Mouse (Mus musculus): Measurements from ENCODE around the gene Pklr. TPM values are rescaled to one million over a fixed set of nuclear protein-coding genes. Genes with fewer than 3 reads are reported as not detected.

Gene Pklr
- polyA plus RNA-seq, 1 experiment from 2014 or later: not detected

- Histone ChIP-seq H3K9me3 (ENCODE audit: control insufficient read depth, low read length) (no peaks in the 10 kb centered on the region), H3K4me1 (ENCODE audit: control insufficient read depth in 2 of 2, insufficient read depth in 2 of 2, low read length in 2 of 2) (peaks cover 10% of the 10 kb centered on the region in 2 experiments), H3K4me2 (ENCODE audit: low read length) (no peak overlapping the region), H3K27me3 (ENCODE audit: control insufficient read depth, insufficient read depth, low read length) (no peaks in the 10 kb centered on the region), H3K36me3 (ENCODE audit: control insufficient read depth, insufficient read depth, low read length) (no peaks in the 10 kb centered on the region), H3K4me3 (ENCODE audit: control insufficient read depth in 1 of 2, insufficient read depth in 1 of 2, low read depth in 1 of 2, low read length in 2 of 2) (no peak overlapping the region), H3K9ac (ENCODE audit: low read length) (no peak overlapping the region), H3K27ac (replicated peaks in 1 of 2; ENCODE audit: control insufficient read depth in 1 of 2, insufficient read depth in 1 of 2, low read depth in 2 of 2, low read length in 2 of 2) (no peak overlapping the region)
- 86% methylated on average over 3 of the region's 3 CpGs for WGBS
- ATAC-seq (ENCODE audit: insufficient number of reproducible peaks, insufficient read depth, low FRiP score, low read depth): no peak
Observed at GRCm38 (mm10) chr3:89125981-89126380, 10.0 kb upstream of the Pklr start.

- H3K36me3 ChIP-seq (ENCODE audit: control insufficient read depth, insufficient read depth, low read length): no peaks in the 10 kb centered on the region
- 85% methylated on average over 3 of the region's 3 CpGs for WGBS
- H3K4me1 ChIP-seq (ENCODE audit: control insufficient read depth in 2 of 2, insufficient read depth in 2 of 2, low read length in 2 of 2): peaks cover 3 to 5% of the 10 kb centered on the region in 2 experiments; a peak in 1 of 4 replicates
- H3K4me2 ChIP-seq (ENCODE audit: low read length): no peak overlapping the region
- no peak overlapping the region for H3K9ac ChIP-seq (ENCODE audit: low read length)
- no peaks in the 10 kb centered on the region for H3K27me3 ChIP-seq (ENCODE audit: control insufficient read depth, insufficient read depth, low read length)
- no peak overlapping the region for H3K4me3 ChIP-seq (ENCODE audit: control insufficient read depth in 1 of 2, insufficient read depth in 1 of 2, low read depth in 1 of 2, low read length in 2 of 2)
- no peak for ATAC-seq (ENCODE audit: insufficient number of reproducible peaks, insufficient read depth, low FRiP score, low read depth)
- no peaks in the 10 kb centered on the region for H3K9me3 ChIP-seq (ENCODE audit: control insufficient read depth, low read length)
- H3K27ac ChIP-seq (replicated peaks in 1 of 2; ENCODE audit: control insufficient read depth in 1 of 2, insufficient read depth in 1 of 2, low read depth in 2 of 2, low read length in 2 of 2): no peak overlapping the region
Observed at GRCm38 (mm10) chr3:89129908-89130307, 6.0 kb upstream of the Pklr start.

- no peak for ATAC-seq (ENCODE audit: insufficient number of reproducible peaks, insufficient read depth, low FRiP score, low read depth)
- Histone ChIP-seq H3K9ac (ENCODE audit: low read length) (no peak overlapping the region), H3K9me3 (ENCODE audit: control insufficient read depth, low read length) (no peaks in the 10 kb centered on the region), H3K27me3 (ENCODE audit: control insufficient read depth, insufficient read depth, low read length) (no peaks in the 10 kb centered on the region), H3K4me2 (ENCODE audit: low read length) (peak overlapping the region; percentile 80), H3K27ac (replicated peaks in 1 of 2; ENCODE audit: control insufficient read depth in 1 of 2, insufficient read depth in 1 of 2, low read depth in 2 of 2, low read length in 2 of 2) (no peak overlapping the region), H3K36me3 (ENCODE audit: control insufficient read depth, insufficient read depth, low read length) (no peaks in the 10 kb centered on the region), H3K4me1 (ENCODE audit: control insufficient read depth in 2 of 2, insufficient read depth in 2 of 2, low read length in 2 of 2) (peaks cover 3 to 5% of the 10 kb centered on the region in 2 experiments; a peak in 1 of 4 replicates), H3K4me3 (ENCODE audit: control insufficient read depth in 1 of 2, insufficient read depth in 1 of 2, low read depth in 1 of 2, low read length in 2 of 2) (peak overlapping the region in 1 of 2 experiments; percentile 36; a peak in 2 of 4 replicates)
- 43% methylated on average over 4 of the region's 4 CpGs for WGBS
Observed at GRCm38 (mm10) chr3:89131816-89132215, 4.1 kb upstream of the Pklr start.

GRCm38 (mm10) chr3:89132285-89133062 is 3.5 kb upstream of the Pklr start:
- Histone ChIP-seq H3K4me2 (ENCODE audit: low read length) (peak overlapping the region; percentile 80), H3K9ac (ENCODE audit: low read length) (peak overlapping the region; percentile 64), H3K27ac (replicated peaks in 1 of 2; ENCODE audit: control insufficient read depth in 1 of 2, insufficient read depth in 1 of 2, low read depth in 2 of 2, low read length in 2 of 2) (no peak overlapping the region), H3K4me1 (ENCODE audit: control insufficient read depth in 2 of 2, insufficient read depth in 2 of 2, low read length in 2 of 2) (peaks cover 3 to 5% of the 10 kb centered on the region in 2 experiments; a peak in 1 of 4 replicates), H3K27me3 (ENCODE audit: control insufficient read depth, insufficient read depth, low read length) (no peaks in the 10 kb centered on the region), H3K4me3 (ENCODE audit: control insufficient read depth in 1 of 2, insufficient read depth in 1 of 2, low read depth in 1 of 2, low read length in 2 of 2) (peak overlapping the region; percentile 25 to 36), H3K36me3 (ENCODE audit: control insufficient read depth, insufficient read depth, low read length) (no peaks in the 10 kb centered on the region), H3K9me3 (ENCODE audit: control insufficient read depth, low read length) (no peaks in the 10 kb centered on the region)
- peak; percentile 50; the same call in 1 of the 2 replicates for ATAC-seq (ENCODE audit: insufficient number of reproducible peaks, insufficient read depth, low FRiP score, low read depth)
- WGBS: 12% methylated on average over 30 of the region's 30 CpGs

GRCm38 (mm10) chr3:89133063-89133450 is 2.9 kb upstream of the Pklr start:
- H3K36me3 ChIP-seq (ENCODE audit: control insufficient read depth, insufficient read depth, low read length): no peaks in the 10 kb centered on the region
- H3K4me2 ChIP-seq (ENCODE audit: low read length): no peak overlapping the region
- no peak overlapping the region for H3K4me3 ChIP-seq (ENCODE audit: control insufficient read depth in 1 of 2, insufficient read depth in 1 of 2, low read depth in 1 of 2, low read length in 2 of 2)
- H3K27ac ChIP-seq (replicated peaks in 1 of 2; ENCODE audit: control insufficient read depth in 1 of 2, insufficient read depth in 1 of 2, low read depth in 2 of 2, low read length in 2 of 2): no peak overlapping the region
- no peaks in the 10 kb centered on the region for H3K27me3 ChIP-seq (ENCODE audit: control insufficient read depth, insufficient read depth, low read length)
- H3K9ac ChIP-seq (ENCODE audit: low read length): no peak overlapping the region
- H3K4me1 ChIP-seq (ENCODE audit: control insufficient read depth in 2 of 2, insufficient read depth in 2 of 2, low read length in 2 of 2): peaks cover 3 to 5% of the 10 kb centered on the region in 2 experiments; a peak in 1 of 4 replicates
- WGBS: 51% methylated on average over 7 of the region's 7 CpGs
- H3K9me3 ChIP-seq (ENCODE audit: control insufficient read depth, low read length): no peaks in the 10 kb centered on the region
- no peak for ATAC-seq (ENCODE audit: insufficient number of reproducible peaks, insufficient read depth, low FRiP score, low read depth)

- no peaks in the 10 kb centered on the region for H3K9me3 ChIP-seq (ENCODE audit: control insufficient read depth, low read length)
- H3K27ac ChIP-seq (replicated peaks in 1 of 2; ENCODE audit: control insufficient read depth in 1 of 2, insufficient read depth in 1 of 2, low read depth in 2 of 2, low read length in 2 of 2): no peak overlapping the region
- H3K4me3 ChIP-seq (ENCODE audit: control insufficient read depth in 1 of 2, insufficient read depth in 1 of 2, low read depth in 1 of 2, low read length in 2 of 2): no peak overlapping the region
- 50% methylated on average over 1 of the region's 1 CpGs for WGBS
- peaks cover 3 to 5% of the 10 kb centered on the region in 2 experiments; a peak in 1 of 4 replicates for H3K4me1 ChIP-seq (ENCODE audit: control insufficient read depth in 2 of 2, insufficient read depth in 2 of 2, low read length in 2 of 2)
- no peaks in the 10 kb centered on the region for H3K27me3 ChIP-seq (ENCODE audit: control insufficient read depth, insufficient read depth, low read length)
- no peak for ATAC-seq (ENCODE audit: insufficient number of reproducible peaks, insufficient read depth, low FRiP score, low read depth)
- no peaks in the 10 kb centered on the region for H3K36me3 ChIP-seq (ENCODE audit: control insufficient read depth, insufficient read depth, low read length)
- H3K4me2 ChIP-seq (ENCODE audit: low read length): no peak overlapping the region
- H3K9ac ChIP-seq (ENCODE audit: low read length): no peak overlapping the region
Observed at GRCm38 (mm10) chr3:89133752-89134151, 2.2 kb upstream of the Pklr start.

- H3K27ac ChIP-seq (replicated peaks in 1 of 2; ENCODE audit: control insufficient read depth in 1 of 2, insufficient read depth in 1 of 2, low read depth in 2 of 2, low read length in 2 of 2): no peak overlapping the region
- H3K9me3 ChIP-seq (ENCODE audit: control insufficient read depth, low read length): no peaks in the 10 kb centered on the region
- ATAC-seq (ENCODE audit: insufficient number of reproducible peaks, insufficient read depth, low FRiP score, low read depth): no peak
- no peak overlapping the region for H3K4me2 ChIP-seq (ENCODE audit: low read length)
- no peaks in the 10 kb centered on the region for H3K27me3 ChIP-seq (ENCODE audit: control insufficient read depth, insufficient read depth, low read length)
- WGBS: 43% methylated on average over 9 of the region's 9 CpGs
- peaks cover 3 to 5% of the 10 kb centered on the region in 2 experiments; a peak in 1 of 4 replicates for H3K4me1 ChIP-seq (ENCODE audit: control insufficient read depth in 2 of 2, insufficient read depth in 2 of 2, low read length in 2 of 2)
- H3K4me3 ChIP-seq (ENCODE audit: control insufficient read depth in 1 of 2, insufficient read depth in 1 of 2, low read depth in 1 of 2, low read length in 2 of 2): no peak overlapping the region
- no peak overlapping the region for H3K9ac ChIP-seq (ENCODE audit: low read length)
- H3K36me3 ChIP-seq (ENCODE audit: control insufficient read depth, insufficient read depth, low read length): no peaks in the 10 kb centered on the region
Observed at GRCm38 (mm10) chr3:89136365-89136764, 423 bp downstream of the Pklr start.

All from heart, embryonic 14.5 days (tissue).